Mouse (Mus musculus) left cerebral cortex, adult 2 months (tissue): Measurements from ENCODE around the gene Maip1. TPM values are rescaled to one million over a fixed set of nuclear protein-coding genes. Genes with fewer than 3 reads are reported as not detected.

ENCODE experiments used
- DNase-seq, 2 experiments: peaks; one replicate each; pipeline ENCODE4 v3.0.0; 2021 to 2022; ENCODE audit warnings: low spot score in 2 of 2, mixed read lengths in 1 of 2; ENCODE audit errors: extremely low spot score in 1 of 2
- H3K27ac ChIP-seq: fragments of 200-600 bp; 2 replicates; pipeline ENCODE4 v1.8.1; 2022
- H3K4me3 ChIP-seq: fragments of 200-600 bp; 2 replicates; pipeline ENCODE4 v1.8.1; 2022
- CTCF ChIP-seq: fragments of 200-600 bp; IDR thresholded peaks from 2 replicates; pipeline ENCODE4 v1.8.1; 2022; ENCODE audit warnings: antibody characterized with exemption, mild to moderate bottlenecking, moderate library complexity
- intact Hi-C: fragments of 180-260 bp; cut with DNase I; formaldehyde crosslinking; loops from one replicate; pipeline ENCODE4 v1.15.1; 2025
- total RNA-seq, 2 experiments: library from RNA; stranded (reverse); gene quantifications; 2 replicates each; pipeline ENCODE4 v1.2.3; 2021

Gene Maip1
- total RNA-seq, 2 experiments from 2014 or later: 11.5 to 11.9 TPM

GRCm38 (mm10) chr1:57388402-57389155 lies 17.5 kb upstream of the Maip1 start:
- H3K27ac ChIP-seq: peak overlapping the region; percentile 60
- intact Hi-C loops: no loop called here

DNA sequence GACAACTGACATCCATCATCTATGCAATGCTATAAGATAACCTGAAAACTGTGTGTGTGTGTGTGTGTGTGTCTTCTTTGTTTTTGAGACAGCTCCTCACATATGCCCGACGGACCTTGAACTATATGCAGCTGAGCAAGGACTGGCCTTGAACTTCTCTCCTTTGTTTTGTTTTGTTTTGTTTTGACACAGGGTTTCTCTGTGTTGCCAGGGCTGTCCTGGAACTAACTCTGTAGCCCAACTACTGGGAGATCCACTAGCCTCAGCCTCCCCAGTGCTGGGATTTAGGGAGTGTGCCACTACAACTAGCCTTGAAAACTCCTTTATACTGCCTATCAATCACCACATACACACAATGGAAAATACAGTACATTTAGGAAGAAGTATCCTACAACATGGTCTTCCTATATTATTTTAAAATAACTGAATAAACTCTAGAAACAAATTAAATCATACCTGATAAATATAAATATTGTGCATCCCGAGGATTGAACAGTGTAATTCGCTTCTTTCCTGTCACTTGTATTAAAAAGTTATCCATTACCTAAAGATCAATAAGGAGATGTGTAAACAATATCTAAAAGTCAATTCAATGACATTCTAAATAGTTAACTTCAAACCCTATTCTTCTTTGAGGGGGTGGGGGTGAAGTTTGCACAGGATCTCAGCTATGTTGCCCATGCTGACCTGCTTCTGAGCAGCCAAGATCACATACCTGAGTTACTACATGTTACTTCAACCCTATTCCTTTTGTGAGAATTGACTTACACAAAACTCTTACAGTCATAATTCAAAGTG lies 14.9 kb upstream of the Maip1 start:
- Histone ChIP-seq H3K4me3 (no peak overlapping the region), H3K27ac (no peak overlapping the region)
- intact Hi-C loops: no loop called here
- no peak for DNase-seq
- TF ChIP-seq CTCF: no peak

More at GRCm38 (mm10) chr1:57388402-57389155, 17.5 kb upstream of the Maip1 start:
- no peak for TF ChIP-seq CTCF
- no peak for DNase-seq
- H3K4me3 ChIP-seq: no peak overlapping the region

GRCm38 (mm10) chr1:57392417-57392816 lies 13.7 kb upstream of the Maip1 start:
- intact Hi-C loops: no loop called here
- no peak for DNase-seq
- no peak overlapping the region for H3K27ac ChIP-seq
- H3K4me3 ChIP-seq: no peak overlapping the region
- TF ChIP-seq CTCF: no peak

DNA sequence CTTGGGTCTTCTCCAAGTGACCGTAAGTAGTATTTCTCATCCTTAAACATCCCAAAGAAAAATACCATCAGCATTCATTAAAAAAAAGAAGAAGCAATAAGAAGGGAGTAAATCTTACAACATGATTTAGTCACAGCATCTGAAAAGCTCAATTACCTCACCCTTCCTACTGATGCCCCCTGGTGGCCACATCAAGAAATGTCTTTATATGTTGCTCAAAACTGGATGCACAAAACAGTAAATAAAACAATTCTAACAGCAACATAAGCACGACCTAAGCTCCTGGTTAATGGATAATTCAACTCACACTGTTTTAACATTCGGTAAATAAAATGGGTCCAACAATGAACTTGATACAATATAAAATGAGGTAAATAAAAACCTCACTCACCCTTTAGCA lies 12.1 kb upstream of the Maip1 start:
- no peak overlapping the region for H3K27ac ChIP-seq
- peak; percentile 58 to 59 for DNase-seq
- no peak overlapping the region for H3K4me3 ChIP-seq
- intact Hi-C loops: loop anchor here (2.0 kb wide), 1 partner anchor 1507 kb away; no protein-coding TSS in a partner anchor
- peak; percentile 84 for TF ChIP-seq CTCF

DNA sequence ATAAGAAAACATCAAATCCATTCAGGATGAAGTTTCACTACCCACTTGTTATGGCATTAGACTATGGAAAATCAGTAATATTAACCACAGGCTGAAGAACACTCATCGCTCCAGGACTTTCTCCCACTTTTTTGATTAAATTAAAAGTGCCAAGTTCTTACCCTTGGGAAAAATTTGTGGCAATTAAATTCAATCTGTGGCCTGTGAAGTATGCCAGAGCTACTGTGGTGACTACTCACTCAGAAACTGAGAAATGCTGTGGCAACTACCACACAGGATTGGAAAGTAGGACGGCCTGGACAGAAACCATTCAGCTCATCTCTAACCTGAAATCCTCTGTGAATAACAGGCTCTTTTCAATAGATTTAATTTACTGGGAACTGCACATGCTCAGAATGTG lies 5.8 kb upstream of the Maip1 start:
- no peak for DNase-seq
- intact Hi-C loops: loop anchor here (10.0 kb wide), 1 partner anchor 1184 kb away; the partner anchor contains the start of genes Fam126b and Ndufb3
- TF ChIP-seq CTCF: no peak
- Histone ChIP-seq H3K27ac (peak overlapping the region; percentile 20; the same call in 1 of the 2 replicates), H3K4me3 (no peak overlapping the region)

- Histone ChIP-seq H3K27ac (peak overlapping the region; percentile 20; the same call in 1 of the 2 replicates), H3K4me3 (no peak overlapping the region)
- DNase-seq: no peak
- TF ChIP-seq CTCF: no peak
- intact Hi-C loops: loop anchor here (10.0 kb wide), 1 partner anchor 1184 kb away; the partner anchor contains the start of genes Fam126b and Ndufb3
Observed at GRCm38 (mm10) chr1:57400877-57401276, 5.3 kb upstream of the Maip1 start.

GRCm38 (mm10) chr1:57402116-57402515 lies 4.0 kb upstream of the Maip1 start:
- no peak for DNase-seq
- H3K27ac ChIP-seq: no peak overlapping the region
- no peak for TF ChIP-seq CTCF
- intact Hi-C loops: loop anchor here (10.0 kb wide), 1 partner anchor 1183 kb away; the partner anchor contains the start of genes Fam126b and Ndufb3
- no peak overlapping the region for H3K4me3 ChIP-seq

DNA sequence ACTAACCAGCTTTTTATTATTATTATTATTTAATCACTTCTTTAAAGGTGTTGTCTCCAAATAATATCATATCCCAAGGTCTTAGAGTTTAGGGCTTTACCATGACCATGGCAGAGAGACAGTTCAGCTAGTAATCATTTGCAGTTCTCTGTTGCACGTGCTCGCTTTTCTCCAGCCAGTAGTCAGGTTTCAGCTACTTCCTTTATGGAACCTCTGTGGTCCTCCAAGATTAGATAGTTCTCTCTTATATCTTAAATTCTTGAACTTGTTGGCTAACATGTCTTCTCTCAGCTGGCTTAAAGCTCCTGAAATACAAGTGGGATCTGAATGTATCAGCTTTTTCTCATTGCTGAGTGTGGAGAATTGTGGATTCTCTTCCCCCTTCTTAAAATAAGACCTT lies 2.9 kb downstream of the Maip1 start:
- intact Hi-C loops: loop anchor here (10.0 kb wide), 1 partner anchor 1176 kb away; the partner anchor contains the start of genes Fam126b and Ndufb3
- no peak overlapping the region for H3K4me3 ChIP-seq
- TF ChIP-seq CTCF: no peak
- H3K27ac ChIP-seq: no peak overlapping the region
- DNase-seq: no peak

- DNase-seq: no peak
- intact Hi-C loops: loop anchor here (10.0 kb wide), 1 partner anchor 981 kb away; the partner anchor contains the start of gene Bzw1
- Histone ChIP-seq H3K4me3 (no peak overlapping the region), H3K27ac (0 out of 2 replicates have a peak overlapping the region, but pooled peaks have one; percentile 11)
- no peak for TF ChIP-seq CTCF
Observed at GRCm38 (mm10) chr1:57413397-57413796, 7.3 kb downstream of the Maip1 start.

DNA sequence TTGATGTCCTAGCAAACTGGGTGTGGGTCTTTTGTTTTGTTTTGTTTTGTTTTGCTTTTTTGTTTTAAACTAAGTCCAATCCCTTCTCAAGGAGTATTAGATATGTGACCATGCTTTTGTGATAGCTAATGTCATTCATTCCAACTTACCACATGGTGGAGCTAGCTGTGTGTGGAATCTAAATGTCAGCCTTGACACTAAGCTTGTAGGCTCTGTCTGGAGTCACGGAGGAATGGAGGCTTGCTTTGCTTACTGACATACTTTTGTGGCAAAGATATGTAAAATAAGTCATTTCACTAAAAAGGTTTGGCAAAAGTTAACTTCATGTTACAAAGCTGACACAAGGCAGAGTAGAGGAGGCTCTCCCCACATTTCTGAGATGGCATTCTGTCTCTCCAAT lies 17.6 kb downstream of the Maip1 start:
- Histone ChIP-seq H3K27ac (no peak overlapping the region), H3K4me3 (no peak overlapping the region)
- TF ChIP-seq CTCF: peak; percentile 58
- intact Hi-C loops: loop anchor here (1.0 to 10.0 kb wide), 6 partner anchors 451 to 873 kb away; partner anchors contain the start of gene Aox3
- no peak for DNase-seq

GRCm38 (mm10) chr1:57428368-57429308 lies 22.5 kb downstream of the Maip1 start:
- H3K4me3 ChIP-seq: peak overlapping the region; percentile 39
- H3K27ac ChIP-seq: peak overlapping the region; percentile 47
- peak; percentile 84 for TF ChIP-seq CTCF
- intact Hi-C loops: loop anchor here (1.0 to 10.0 kb wide), 6 partner anchors 346 to 686 kb away; partner anchors contain the start of genes Aox3 and Spats2l
- peak; percentile 87 to 91 for DNase-seq
